Mouse (Mus musculus): ENCODE results near the gene Actb.

Gene Actb

DNA sequence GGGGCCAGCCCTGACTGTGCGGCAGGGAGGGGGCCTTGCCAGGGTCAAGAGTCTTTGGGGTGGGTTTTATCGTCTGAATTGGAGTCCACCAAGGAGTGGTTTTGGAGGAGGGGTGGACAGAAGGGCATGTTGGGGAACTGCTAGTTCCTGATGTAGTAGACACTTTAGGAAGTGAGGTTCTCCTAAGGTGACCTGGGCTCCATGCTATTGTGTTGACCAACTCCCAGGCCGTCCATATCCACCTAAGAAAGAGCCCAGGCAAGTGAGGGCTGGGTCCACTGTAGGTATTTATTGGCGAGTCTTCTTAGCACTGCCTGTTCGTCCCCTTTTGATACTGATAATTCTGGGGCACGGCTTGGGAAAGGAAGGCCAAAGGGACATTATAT, 14.5 kb upstream of the Actb start:
- DNase-seq (ENCODE audit: low spot score): no peak

- DNase-seq (ENCODE audit: low spot score): peak; percentile 62
Measured at GRCm38 (mm10) chr5:142920311-142921073, 13.9 kb upstream of the Actb start.

DNA sequence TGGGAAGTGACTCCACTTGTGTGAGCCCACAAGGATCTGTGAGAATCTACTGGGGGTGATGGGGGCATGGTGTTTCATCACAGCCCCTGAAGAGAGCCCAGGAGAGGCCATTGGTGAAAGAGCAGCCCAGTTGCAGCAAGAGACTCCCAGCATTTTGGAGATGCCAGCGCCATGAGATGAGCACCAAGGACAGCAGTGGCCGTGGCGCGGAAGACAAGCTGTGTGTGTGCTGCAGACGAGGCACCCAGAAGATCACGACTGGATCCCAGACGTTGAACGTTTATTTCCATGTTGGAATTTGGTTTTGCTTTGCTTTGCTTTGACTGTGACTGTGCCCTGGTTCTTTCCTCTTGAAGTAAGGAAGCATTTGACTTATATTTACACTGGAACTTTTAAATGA, 10.8 kb upstream of the Actb start:
- no peak for DNase-seq (ENCODE audit: low spot score)

- DNase-seq (ENCODE audit: low spot score): no peak
Measured at GRCm38 (mm10) chr5:142916593-142916992, 10.0 kb upstream of the Actb start.

DNA sequence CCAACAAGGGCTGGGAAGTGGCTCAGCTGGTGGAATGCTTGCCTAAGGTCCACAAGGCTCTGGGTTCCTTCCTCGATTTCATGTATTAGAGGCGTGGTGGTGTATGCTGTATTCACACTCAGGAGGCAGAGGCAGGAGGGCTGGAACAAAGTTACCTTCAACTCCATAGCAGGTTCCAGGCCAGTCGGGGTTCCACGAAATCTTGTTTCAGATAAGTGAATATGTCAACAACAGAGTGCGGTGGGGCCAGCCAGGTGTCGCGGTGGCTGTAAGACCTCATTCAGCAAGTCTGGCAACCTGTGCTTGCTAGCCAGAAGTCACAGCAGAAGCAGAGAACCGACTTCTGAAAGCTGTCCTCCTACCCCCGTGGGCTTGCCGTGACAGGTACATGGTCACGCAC, 8.7 kb upstream of the Actb start:
- no peak for DNase-seq (ENCODE audit: low spot score)

DNA sequence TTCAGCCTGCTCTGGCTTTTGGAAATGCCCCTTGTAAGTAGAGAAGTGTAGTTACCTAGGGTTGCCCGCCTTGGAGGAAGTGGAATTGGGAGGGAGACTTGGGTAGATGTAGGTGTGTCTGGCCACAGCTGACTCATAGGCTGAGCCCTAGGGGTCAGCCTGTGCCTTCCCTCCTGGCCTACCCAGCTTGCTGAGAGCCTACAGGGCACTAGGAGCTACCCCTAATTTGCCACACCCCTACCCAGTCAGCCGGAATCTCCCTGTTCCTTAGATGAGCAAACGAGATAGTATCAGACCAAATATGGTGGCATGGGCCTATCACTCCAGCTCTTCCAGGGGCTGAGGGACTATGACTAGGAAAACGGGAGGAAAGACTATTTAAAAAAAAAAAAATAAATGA, 6.2 kb upstream of the Actb start:
- no peak for DNase-seq (ENCODE audit: low spot score)

DNA sequence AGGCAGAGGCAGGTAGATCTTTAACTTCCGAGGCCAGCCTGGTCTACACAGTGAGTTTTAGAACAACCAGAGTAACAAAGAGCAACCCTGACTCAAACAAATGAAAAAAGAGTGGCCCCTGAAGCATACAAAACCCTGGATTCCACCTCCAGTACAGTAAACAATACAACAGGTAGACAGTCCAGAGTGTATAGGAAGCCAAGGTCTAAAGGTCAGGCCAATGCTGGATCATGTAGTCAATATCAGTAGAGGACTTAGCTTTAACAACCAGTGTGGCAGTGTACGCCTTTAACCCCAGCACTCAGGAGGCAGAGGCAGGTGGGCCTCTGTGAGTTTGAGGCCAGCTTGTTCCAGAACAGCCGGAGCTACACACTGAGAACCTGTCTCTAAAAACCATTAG, 5.8 kb upstream of the Actb start:
- DNase-seq (ENCODE audit: low spot score): no peak

DNA sequence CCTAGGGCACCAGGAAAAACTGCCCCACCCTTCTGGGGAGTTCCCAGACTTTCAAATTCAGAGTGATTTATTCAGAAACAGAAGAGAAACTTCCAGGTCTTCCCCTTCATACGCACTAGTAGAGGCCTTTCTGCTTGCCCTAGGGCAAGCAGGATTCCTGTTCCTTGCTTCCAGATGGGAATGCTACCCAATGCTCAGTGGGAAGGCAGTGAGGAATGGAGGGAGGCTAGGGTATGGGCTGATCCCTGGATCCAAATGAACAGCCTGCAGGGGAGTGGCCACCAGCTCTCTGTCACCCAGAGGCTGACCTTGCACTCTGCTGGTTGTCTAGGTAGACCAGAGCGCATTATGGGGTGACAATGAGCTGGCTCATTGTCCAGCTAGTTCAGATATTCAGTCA, 5.1 kb upstream of the Actb start:
- no peak for DNase-seq (ENCODE audit: low spot score)

- DNase-seq (ENCODE audit: low spot score): no peak
Measured at GRCm38 (mm10) chr5:142909576-142910278, 3.2 kb upstream of the Actb start.

- DNase-seq (ENCODE audit: low spot score): no peak
Measured at GRCm38 (mm10) chr5:142908941-142909575, 2.5 kb upstream of the Actb start.

GRCm38 (mm10) chr5:142907803-142908559, 1.4 kb upstream of the Actb start:
- DNase-seq (ENCODE audit: low spot score): peak; percentile 87

DNA sequence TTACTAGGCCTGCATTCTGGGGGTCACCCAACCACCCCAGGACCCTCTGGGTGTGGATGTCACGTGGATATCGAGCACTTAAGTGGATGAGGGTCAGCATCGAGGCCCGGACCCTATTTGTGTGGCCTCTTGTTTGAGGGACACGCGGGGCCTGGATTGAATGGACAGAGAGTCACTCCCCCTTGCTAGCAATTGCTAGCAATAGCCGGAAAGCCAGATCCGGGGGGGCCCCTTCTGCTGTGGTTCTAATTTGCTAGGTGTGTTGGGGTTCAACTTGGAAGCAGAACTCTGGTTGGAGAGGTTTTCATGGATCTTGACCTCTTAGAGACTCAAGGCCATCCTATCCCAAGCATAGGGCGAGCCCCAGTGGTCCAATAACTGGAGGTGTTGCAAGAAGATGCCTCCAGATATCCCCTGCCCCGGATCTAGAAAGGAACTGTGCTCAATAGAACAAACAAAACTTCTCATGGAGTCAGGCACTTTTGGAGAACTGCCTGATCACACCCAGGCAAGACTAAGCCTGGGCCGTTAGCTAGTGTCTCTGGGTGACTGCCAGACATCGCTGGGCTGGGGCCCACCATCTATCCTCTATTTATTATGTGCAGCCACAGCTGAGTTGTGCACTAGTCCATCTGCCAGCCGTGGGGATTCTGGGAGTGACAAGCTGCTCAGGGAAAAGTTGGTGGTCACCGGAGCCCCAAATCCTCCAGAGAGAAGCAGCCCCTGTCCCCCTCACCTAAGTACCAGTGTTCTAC, 671 bp upstream of the Actb start:
- DNase-seq (ENCODE audit: low spot score): peak; percentile 44

- peak; percentile 98 for DNase-seq (ENCODE audit: low spot score)
Measured at GRCm38 (mm10) chr5:142905725-142906531, 626 bp downstream of the Actb start.

- no peak for DNase-seq (ENCODE audit: low spot score)
Measured at GRCm38 (mm10) chr5:142905038-142905695, 1.4 kb downstream of the Actb start.

DNA sequence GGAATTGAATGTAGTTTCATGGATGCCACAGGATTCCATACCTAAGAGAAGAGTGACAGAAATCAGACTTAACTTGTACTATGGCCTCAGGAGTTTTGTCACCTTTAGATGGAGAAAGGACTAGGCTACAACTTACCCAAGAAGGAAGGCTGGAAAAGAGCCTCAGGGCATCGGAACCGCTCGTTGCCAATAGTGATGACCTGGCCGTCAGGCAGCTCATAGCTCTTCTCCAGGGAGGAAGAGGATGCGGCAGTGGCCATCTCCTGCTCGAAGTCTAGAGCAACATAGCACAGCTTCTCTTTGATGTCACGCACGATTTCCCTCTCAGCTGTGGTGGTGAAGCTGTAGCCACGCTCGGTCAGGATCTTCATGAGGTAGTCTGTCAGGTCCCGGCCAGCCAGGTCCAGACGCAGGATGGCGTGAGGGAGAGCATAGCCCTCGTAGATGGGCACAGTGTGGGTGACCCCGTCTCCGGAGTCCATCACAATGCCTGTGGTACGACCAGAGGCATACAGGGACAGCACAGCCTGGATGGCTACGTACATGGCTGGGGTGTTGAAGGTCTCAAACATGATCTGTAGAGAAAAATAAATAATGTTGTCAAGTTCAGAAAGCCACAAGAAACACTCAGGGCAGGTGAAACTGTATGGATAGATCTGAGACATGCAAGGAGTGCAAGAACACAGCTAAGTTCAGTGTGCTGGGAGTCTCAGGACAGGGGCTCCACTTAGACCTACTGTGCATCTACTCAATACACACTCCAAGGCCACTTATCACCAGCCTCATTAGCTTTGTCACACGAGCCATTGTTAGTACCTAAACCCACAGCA, 2.1 kb downstream of the Actb start:
- DNase-seq (ENCODE audit: low spot score): no peak

- DNase-seq (ENCODE audit: low spot score): no peak
Measured at GRCm38 (mm10) chr5:142903470-142904207, 2.9 kb downstream of the Actb start.

- no peak for DNase-seq (ENCODE audit: low spot score)
Measured at GRCm38 (mm10) chr5:142902506-142903314, 3.8 kb downstream of the Actb start.

Measured in ovary, adult 18-20 months (tissue).